Mouse (Mus musculus): Measurements from ENCODE around the gene Gm11554. TPM values are rescaled to one million over a fixed set of nuclear protein-coding genes. Genes with fewer than 3 reads are reported as not detected.

Gm11554 gene
- total RNA-seq (2023): not detected

GRCm38 (mm10) chr11:99804346-99804745 is at the start of gene Gm11554:
Gm11554 (minus strand) TSS chr11:99804446.

GRCm38 (mm10) chr11:99851508-99851907 is 47.3 kb upstream of the Gm11554 start, which contains the start of gene Krtap4-16:
Krtap4-16 (minus strand) TSS chr11:99851608.

GRCm38 (mm10) chr11:99837966-99838365 is 33.7 kb upstream of the Gm11554 start, which contains the start of gene 2300003K06Rik:
2300003K06Rik (minus strand) TSS chr11:99838066.

GRCm38 (mm10) chr11:99815566-99815965 is 11.3 kb upstream of the Gm11554 start, which contains the start of gene Gm11564:
Gm11564 (minus strand) TSS chr11:99815666.

DNA sequence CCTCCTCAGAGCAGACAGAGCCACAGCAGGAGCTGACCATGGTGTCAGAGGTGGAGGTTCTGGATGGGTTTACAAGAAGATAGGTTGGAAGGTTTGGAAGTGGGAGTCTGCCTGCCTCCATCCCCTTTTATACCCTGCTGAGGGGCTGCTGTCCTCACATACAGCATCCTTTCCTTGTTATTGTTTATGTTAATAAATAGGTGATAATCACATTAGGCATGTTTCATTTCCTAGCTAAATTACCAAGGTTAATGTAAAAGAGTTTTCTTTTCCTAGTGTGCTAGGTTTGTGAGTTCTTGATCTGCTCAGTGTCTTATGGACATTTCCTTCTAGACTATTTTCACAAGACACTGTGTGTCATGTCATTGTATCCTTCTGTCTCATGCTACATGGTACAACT is 5.5 kb upstream of the Gm11554 start, which contains the start of gene Krtap4-13:
Gene Krtap4-13 (minus strand): TSS at position 101 of the 400 bp plus-strand sequence.

DNA sequence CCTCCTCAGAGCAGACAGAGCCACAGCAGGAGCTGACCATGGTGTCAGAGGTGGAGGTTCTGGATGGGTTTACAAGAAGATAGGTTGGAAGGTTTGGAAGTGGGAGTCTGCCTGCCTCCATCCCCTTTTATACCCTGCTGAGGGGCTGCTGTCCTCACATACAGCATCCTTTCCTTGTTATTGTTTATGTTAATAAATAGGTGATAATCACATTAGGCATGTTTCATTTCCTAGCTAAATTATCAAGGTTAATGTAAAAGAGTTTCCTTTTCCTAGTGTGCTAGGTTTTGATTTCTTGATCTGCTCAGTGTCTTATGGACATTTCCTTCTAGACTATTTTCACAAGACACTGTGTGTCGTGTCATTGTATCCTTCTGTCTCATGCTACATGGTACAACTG is 5.4 kb downstream of the Gm11554 start, which contains the start of gene Gm11569:
Gene Gm11569 (minus strand): TSS at position 101 of the 400 bp plus-strand sequence.

DNA sequence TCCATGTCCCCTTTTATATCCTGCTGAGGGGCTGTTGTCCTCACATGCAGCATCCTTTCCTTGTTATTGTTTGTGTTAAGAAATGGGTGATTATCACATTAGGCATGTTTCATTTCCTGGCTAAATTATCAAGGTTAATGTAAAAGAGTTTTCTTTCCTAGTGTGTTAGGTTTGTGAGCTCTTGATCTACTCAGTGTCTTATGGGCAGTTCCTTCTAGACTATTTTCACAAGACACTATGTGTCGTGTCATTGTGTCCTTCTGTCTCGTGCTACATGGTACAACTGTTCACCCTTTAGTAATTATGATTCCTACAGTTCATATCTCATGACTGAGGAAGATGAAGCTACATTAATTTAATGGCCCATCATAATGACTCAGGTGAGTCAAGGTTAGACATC is 10.9 kb downstream of the Gm11554 start, which contains the start of gene Gm11596:
Gene Gm11596 (minus strand): TSS at position 101 of the 400 bp plus-strand sequence.

DNA sequence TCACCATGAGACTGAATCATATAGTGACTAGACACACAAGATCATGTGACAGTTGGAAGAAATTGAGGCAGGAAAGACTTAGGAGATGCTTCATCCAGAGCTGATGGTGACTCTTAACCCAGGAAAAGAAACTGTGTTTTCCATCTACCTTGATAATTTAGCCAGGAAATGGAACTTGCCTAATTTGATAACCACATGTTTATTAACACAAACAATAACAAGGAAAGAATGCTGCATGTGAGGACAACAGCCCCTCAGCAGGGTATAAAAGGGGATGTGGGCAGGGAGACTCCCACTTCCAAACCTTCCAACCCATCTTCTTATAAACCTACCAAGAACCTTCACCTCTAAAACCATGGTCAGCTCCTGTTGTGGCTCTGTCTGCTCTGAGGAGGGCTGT is 19.3 kb downstream of the Gm11554 start, which contains the start of gene Krtap4-9:
Gene Krtap4-9 (plus strand): TSS at position 301 of the 400 bp plus-strand sequence.

DNA sequence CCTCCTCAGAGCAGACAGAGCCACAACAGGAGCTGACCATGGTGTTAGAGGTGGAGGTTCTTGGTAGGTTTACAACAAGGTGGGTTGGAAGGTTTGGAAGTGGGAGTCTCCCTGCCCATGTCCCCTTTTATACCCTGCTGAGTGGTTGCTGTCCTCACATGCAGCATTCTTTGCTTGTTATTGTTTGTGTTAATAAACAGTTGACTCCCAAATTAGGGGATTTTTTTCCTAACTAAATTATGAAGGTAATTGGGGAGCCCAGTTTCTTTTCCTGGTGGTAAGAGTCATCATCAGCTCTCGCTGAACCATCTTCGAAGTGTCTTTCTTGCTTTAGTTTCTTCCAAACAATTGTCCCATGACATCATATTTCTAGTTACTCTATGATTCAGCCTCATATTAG is 23.6 kb downstream of the Gm11554 start, which contains the start of gene Krtap4-8:
Gene Krtap4-8 (minus strand): TSS at position 101 of the 400 bp plus-strand sequence.

GRCm38 (mm10) chr11:99772813-99773212 is 31.4 kb downstream of the Gm11554 start, which contains the start of gene Gm11595:
Gm11595 (minus strand) TSS chr11:99772913.

Other genes with a start within 250 kb of the Gm11554 start
- gene Krtap3-2, start 247.6 kb downstream of the Gm11554 start, total RNA-seq (2023): not detected
- gene Gm11939, start 245.0 kb downstream of the Gm11554 start, total RNA-seq (2023): not detected
- gene Krtap3-1, start 237.8 kb downstream of the Gm11554 start, total RNA-seq (2023): not detected
- not detected for gene Krtap1-5, start 223.4 kb downstream of the Gm11554 start, total RNA-seq (2023)
- gene Krtap1-4, start 220.8 kb downstream of the Gm11554 start, total RNA-seq (2023): not detected
- gene Krtap1-3, start 213.1 kb downstream of the Gm11554 start, total RNA-seq (2023): not detected
- not detected for gene Krtap9-3, start 206.3 kb downstream of the Gm11554 start, total RNA-seq (2023)
- gene Gm11938, start 201.1 kb downstream of the Gm11554 start, total RNA-seq (2023): not detected
- gene Gm11937, start 194.3 kb downstream of the Gm11554 start, total RNA-seq (2023): not detected
- not detected for gene Krtap2-4, start 189.6 kb downstream of the Gm11554 start, total RNA-seq (2023)
- gene Gm11562, start 184.0 kb downstream of the Gm11554 start, total RNA-seq (2023): not detected
- gene Krtap4-1, start 176.2 kb downstream of the Gm11554 start, total RNA-seq (2023): not detected
- not detected for gene Krtap4-2, start 169.4 kb downstream of the Gm11554 start, total RNA-seq (2023)
- not detected for gene Krtap4-7, start 160.4 kb downstream of the Gm11554 start, total RNA-seq (2023)
- not detected for gene Gm11555, start 154.2 kb downstream of the Gm11554 start, total RNA-seq (2023)
- not detected for gene Gm11563, start 145.5 kb downstream of the Gm11554 start, total RNA-seq (2023)
- not detected for gene Krtap4-6, start 138.5 kb downstream of the Gm11554 start, total RNA-seq (2023)
- not detected for gene Gm14190, start 113.7 kb downstream of the Gm11554 start, total RNA-seq (2023)
- not detected for gene Gm14180, start 70.2 kb downstream of the Gm11554 start, total RNA-seq (2023)
- not detected for gene Gm11595, start 31.5 kb downstream of the Gm11554 start, total RNA-seq (2023)
- not detected for gene Krtap4-8, start 23.7 kb downstream of the Gm11554 start, total RNA-seq (2023)
- not detected for gene Krtap4-9, start 19.2 kb downstream of the Gm11554 start, total RNA-seq (2023)
- gene Gm11596, start 11.0 kb downstream of the Gm11554 start, total RNA-seq (2023): not detected
- gene Gm11569, start 5.5 kb downstream of the Gm11554 start, total RNA-seq (2023): not detected
- gene Krtap4-13, start 5.4 kb upstream of the Gm11554 start, total RNA-seq (2023): not detected
- not detected for gene Gm11564, start 11.2 kb upstream of the Gm11554 start, total RNA-seq (2023)
- gene 2300003K06Rik, start 33.6 kb upstream of the Gm11554 start, total RNA-seq (2023): not detected
- not detected for gene Krtap4-16, start 47.2 kb upstream of the Gm11554 start, total RNA-seq (2023)
- not detected for gene Gm11568, start 53.5 kb upstream of the Gm11554 start, total RNA-seq (2023)
- gene Gm11559, start 60.0 kb upstream of the Gm11554 start, total RNA-seq (2023): not detected
- not detected for gene Krtap9-1, start 68.9 kb upstream of the Gm11554 start, total RNA-seq (2023)
- gene Gm11567, start 74.7 kb upstream of the Gm11554 start, total RNA-seq (2023): not detected
- gene Krtap31-1, start 103.5 kb upstream of the Gm11554 start, total RNA-seq (2023): not detected
- not detected for gene Gm11565, start 110.3 kb upstream of the Gm11554 start, total RNA-seq (2023)
- not detected for gene Krtap31-2, start 131.8 kb upstream of the Gm11554 start, total RNA-seq (2023)
- gene Krtap9-5, start 144.0 kb upstream of the Gm11554 start, total RNA-seq (2023): not detected
- gene Krtap29-1, start 174.6 kb upstream of the Gm11554 start, total RNA-seq (2023): not detected
- not detected for gene Krtap16-1, start 182.2 kb upstream of the Gm11554 start, total RNA-seq (2023)
- not detected for gene Krtap17-1, start 189.5 kb upstream of the Gm11554 start, total RNA-seq (2023)
- not detected for gene Krt33a, start 211.8 kb upstream of the Gm11554 start, total RNA-seq (2023)
- gene Krt33b, start 225.4 kb upstream of the Gm11554 start, total RNA-seq (2023): not detected
- gene Krt34, start 237.1 kb upstream of the Gm11554 start, total RNA-seq (2023): not detected
- gene Krt31, start 246.1 kb upstream of the Gm11554 start, total RNA-seq (2023): not detected